Mouse (Mus musculus) hematopoietic stem cell, adult 5-6 weeks (primary cell): ENCODE data around the gene Ehmt1. TPM values are rescaled to one million over a fixed set of nuclear protein-coding genes. Genes with fewer than 3 reads are reported as not detected.

Experiments
- ATAC-seq, 2 experiments: fragments of 125-278 bp in 1 of 2; replicated peaks in 1 of 2; 2 replicates each; pipeline ENCODE4 v1.8.0; 2016 to 2017; ENCODE audit warnings: inconsistent platforms in 2 of 2, mild to moderate bottlenecking in 2 of 2, moderate number of reproducible peaks in 2 of 2, low read depth in 1 of 2, moderate TSS enrichment in 1 of 2; ENCODE audit not compliant: low FRiP score in 2 of 2, poor library complexity in 2 of 2, severe bottlenecking in 2 of 2, insufficient read depth in 1 of 2, low TSS enrichment in 1 of 2
- total RNA-seq: library from RNA; stranded (forward); fragments of 172-1452, 232-1000 nt; gene quantifications from 2 replicates; pipeline ENCODE4 v1.2.3, GENCODE M21; 2017

The Ehmt1 gene
- total RNA-seq, 1 experiment from 2014 or later = 149 TPM

DNA sequence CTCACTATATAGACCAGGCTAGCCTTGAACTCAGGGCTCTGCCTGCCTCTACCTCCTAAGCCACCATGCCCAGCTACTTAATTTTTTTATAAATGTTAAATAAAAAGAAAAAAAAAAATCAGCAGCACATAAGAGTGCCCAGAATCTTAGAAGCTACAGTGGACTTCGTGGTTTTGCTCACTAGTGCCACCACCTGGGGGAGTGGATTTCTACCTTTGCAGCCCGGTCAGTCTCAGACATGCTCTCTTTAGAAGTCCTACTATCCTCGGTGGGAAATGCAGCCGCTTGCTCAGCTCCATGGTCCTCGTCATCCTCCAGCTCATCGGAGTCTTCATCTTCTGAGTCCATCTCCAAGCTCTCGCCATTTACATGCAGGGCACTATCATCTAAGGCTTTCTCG lies 56.4 kb downstream of the Ehmt1 start:
- ATAC-seq = no peak

DNA sequence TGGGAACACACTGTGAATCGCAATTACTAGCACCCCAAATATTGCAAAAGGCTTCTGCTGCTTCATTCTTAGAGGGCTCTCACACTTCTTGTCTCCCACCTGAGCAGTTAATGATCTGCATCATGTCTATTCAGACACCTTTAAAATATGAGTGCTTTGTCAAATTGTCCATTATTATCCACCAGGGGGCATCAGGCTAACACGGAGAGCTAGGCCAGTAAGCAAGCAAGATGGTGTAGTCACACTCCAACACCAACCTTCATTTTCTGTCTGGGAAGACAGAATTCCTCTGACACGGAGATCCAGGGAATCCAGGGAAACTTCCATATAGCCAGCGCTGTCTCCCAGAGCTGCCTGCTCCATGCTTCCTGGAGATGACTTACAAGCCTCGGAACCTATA lies 67.0 kb downstream of the Ehmt1 start:
- peak; percentile 58 to 65 for ATAC-seq

DNA sequence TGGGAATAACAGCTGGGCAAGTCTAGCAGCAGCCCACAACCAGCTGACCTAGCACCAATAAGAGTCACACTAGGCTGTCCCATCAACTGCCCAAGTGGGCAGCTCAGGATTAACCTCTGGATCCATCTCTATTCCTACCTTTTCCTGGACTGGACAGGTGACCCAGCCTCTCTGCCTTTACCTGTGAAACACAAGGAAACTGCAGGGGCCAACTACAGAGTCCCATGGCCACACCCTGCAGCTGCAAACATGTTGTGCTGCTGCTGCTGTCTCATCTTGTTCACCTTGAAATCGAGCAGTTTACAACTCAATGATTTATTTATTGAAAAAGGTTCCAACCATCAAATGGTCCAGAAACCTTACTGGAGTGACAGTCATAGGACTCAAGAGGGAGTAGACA lies 72.9 kb downstream of the Ehmt1 start:
- no peak for ATAC-seq

DNA sequence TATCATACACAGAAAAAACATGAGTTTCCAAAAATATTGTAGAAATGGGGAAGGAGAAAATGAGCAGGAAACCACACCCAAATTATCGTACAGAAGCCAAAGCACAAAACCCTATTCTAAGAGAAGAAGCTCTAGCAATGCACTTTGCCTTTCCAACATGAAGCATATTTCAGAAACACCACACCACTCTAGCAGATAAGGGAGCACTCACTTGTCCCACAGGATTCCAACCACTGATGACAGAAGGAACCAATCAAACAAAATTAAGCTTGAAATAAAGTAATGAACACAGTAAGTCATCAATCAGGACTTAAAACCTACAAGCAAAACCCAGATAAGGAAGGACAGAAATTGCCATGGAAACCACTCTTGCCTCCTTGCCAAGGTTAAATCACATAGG lies 74.2 kb downstream of the Ehmt1 start:
- no peak for ATAC-seq

DNA sequence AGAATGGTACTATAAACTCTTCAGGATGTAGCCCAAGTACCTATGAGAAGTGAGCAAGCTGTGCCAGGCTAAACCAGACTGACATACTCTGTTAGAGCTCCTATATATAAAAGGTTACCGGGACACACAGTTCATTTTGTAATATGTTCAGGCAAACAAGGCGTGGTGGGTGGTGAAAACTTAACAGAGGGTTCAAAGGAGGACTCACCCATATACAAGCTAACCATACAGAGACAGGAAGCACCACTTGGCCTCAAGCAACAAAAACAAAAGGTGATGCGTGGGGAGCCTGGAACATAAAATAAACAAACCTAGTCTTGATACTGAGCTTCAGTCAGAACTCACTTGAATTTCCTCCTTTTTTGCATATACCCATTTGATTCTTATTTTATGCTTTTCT lies 88.8 kb downstream of the Ehmt1 start:
- no peak for ATAC-seq

DNA sequence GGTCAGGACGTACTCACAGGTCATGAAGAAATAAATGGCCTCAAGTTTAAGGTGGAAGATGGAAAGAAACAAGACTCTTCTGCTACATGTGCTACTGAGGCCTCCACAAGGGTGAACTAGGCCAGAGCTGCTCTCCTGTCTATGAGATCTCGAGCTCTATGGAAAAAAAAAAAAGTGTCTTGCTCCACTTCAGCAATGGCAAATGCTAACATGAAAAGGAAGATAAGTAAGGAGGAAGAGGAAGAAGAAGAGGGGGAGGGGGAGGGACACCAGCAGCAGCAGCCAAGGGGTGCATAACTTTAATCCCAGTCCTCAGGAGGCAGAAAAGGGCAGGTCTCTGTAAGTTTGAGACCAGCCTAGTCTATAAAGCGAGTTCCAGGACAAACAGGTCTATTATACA lies 109.7 kb downstream of the Ehmt1 start:
- no peak for ATAC-seq

DNA sequence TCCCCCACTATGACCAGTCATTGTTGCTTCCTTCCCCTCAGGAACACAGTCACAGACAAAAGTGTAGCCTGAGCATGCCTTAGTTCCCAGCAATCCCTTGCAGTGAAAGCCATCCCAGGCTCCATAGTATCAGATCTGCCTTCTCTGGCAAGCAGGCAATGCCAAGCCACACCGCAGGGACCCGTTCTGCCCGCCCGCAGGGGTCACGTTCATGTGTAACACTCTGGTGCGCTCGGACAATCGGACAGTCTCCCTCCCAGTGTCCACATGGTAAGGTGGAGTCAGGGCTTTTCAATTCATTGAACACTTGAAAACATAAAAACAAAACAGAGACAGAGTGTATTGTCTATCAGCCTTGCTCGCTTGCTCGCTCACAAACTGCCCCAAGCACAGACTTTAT lies 111.7 kb downstream of the Ehmt1 start:
- no peak for ATAC-seq

DNA sequence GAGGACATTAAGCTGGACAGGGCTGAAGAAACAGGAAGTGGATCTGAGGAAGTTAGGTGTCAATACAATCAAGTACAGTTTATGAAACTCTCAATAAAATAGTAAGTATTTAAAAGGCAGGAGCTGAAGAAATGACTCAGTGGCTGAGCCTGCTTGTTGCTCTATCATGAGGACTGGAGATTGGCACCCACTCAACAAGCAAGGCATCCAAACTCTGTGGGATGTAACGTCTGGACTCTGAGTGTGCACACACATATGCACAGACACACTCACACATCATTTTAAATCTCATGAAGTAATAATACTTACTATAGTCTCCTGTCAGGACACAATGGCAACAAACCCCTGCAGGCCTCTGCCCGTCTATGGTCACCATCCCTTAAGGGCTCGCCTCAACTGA lies 112.4 kb downstream of the Ehmt1 start:
- no peak for ATAC-seq

DNA sequence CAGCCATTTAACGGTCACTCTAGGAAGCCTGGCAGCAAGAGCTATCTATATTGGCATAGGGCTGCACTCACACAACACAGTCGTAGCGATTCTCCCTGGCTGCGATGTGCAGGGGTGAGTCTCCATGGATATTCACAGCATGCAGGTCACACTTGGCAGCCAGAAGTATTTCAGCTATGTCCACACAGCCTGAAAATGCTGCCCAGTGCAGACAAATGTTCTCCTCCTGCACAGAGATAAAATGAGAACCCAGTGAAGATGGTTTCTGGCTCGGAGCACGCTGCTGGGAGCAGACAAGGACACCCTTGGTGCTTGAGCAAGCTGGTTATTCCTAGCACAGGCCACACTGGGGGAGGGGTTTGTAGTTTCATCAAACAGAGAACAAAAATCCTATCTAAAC lies 113.3 kb downstream of the Ehmt1 start:
- ATAC-seq = no peak

DNA sequence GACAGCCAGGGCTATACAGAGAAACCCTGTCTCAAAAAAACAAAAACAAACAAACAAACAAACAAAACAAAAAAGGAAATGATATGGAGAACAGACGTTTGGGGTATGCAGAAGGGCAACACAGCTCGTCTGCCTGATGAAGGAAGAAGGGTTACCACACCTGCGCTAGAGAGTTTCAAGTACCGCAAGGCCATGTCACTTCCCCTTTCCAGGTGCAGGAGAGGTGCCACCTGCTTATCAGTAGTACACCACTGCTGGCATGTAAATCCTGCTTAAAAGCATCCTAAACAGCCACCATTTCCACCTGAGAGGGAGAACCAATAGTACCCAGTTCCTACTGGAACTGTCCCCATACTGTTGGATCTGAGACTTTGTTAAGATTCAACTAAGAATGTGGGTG lies 113.8 kb downstream of the Ehmt1 start:
- no peak for ATAC-seq

DNA sequence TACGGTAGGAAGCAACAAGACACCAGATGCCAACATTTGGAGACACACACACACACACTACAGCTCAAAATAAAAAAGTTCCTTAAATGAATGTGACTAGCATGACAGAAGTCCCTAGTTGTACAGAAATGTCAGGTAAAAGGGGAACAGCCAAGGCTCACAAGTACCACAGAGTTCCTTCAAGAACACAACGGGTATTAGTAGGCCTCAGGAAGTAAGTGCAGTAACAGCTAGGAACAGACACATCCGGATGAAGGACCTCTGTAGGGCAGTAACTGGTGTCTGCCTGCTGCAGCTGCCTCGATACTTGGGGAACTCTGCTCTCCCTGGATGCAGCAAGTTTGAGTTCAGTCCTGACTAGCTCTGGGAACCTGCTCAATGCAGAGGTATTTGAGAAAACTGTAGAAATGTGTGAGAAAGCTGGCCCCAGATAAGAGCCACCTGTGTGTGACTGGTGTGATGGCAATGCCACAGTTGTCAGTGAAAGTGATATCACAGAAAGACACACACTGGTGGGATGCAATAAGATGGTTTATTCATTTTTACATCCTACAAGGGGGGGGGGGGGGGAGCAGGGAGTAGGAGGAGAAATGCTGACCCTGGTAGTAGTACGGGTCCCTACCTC lies 122.5 kb downstream of the Ehmt1 start:
- ATAC-seq = peak; percentile 45 to 60

DNA sequence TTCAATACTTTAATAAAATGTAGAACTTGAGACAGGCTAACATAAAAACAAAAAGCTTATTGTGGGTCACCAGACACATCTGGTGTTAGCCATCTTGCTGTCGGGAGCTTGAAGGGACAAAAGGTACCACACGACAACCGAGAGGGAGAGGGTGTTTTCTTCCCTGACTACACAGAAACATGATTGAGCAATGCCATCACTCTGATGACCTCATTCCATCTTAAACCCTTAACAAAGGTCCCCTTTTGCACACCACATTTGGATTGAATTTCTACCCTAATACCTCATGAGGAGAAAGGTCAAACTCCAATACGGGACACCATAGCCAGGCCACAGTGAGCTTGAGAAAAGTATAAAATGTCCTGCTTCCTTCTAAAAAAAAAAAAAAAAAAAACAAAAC lies 132.2 kb downstream of the Ehmt1 start:
- no peak for ATAC-seq

DNA sequence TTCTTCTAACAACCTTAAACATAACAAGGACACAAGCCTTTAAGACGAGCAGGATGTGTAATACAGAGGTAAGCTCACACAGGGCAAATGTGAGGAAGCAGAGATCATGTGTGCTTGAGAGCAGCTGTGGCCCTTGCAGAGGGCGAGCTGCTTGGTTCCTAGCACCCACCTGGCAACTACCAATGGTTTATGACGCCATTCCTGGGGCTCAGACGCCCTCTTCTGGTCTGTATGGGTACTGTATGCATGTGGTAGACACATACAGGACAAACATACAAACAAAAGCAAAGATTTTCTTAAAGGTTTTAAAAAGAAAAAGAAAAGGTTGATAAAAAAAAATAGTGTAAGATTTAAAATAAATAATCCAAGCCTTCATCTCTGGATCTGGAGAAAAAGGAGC lies 138.2 kb downstream of the Ehmt1 start:
- ATAC-seq = no peak

DNA sequence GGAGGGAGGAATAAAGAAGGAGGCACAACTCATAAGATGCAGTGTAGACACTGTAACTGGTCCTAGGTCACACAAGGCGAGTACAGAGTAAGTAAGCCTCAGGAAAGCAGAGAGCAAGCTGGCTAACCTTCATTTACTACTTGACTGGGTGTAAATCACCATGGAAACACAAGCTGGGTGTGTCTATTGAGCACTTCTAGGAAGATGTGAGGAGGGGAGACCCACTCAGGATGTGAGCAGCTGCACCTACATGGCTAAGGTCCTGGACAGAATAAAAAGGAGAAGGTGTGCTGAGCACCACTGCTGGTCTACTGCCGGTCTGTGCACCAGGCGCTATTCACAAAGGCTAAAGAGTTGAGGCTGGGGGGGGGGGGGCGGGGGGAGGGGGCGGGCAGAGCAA lies 142.6 kb downstream of the Ehmt1 start:
- peak; percentile 17 to 38; a peak in 2 of 4 replicates for ATAC-seq

DNA sequence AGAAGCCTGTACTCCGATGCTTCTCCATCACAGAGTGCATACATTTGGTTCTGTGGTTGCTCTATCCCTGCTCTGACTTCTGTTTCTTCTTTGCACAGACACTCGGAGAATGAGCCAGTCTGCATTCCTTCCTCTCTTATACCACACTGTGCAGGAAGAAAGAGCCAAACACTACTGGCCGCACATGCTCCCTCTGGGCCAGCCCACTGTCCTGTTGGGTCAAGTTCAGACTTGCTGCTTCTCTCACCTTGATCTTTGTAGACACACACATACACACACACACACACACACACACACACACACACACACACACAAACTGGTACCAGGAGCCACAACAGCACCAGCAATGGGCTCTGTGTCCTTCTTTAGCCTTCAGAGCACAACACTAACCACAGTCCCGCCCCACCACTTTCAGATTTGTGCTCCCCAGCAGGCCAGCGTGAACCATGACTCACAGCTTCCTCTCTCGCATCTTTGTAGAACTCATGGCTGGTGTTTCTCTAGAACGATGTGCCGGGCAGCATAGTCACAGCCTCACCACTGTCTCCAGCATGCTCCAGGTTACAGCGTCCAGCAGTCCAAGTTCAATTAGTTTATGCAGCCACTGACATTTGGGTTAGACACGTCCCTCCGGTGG lies 143.3 kb downstream of the Ehmt1 start:
- ATAC-seq = 0 out of 4 replicates have a peak, but pooled peaks of 1 of the 2 experiments have one; percentile 14

DNA sequence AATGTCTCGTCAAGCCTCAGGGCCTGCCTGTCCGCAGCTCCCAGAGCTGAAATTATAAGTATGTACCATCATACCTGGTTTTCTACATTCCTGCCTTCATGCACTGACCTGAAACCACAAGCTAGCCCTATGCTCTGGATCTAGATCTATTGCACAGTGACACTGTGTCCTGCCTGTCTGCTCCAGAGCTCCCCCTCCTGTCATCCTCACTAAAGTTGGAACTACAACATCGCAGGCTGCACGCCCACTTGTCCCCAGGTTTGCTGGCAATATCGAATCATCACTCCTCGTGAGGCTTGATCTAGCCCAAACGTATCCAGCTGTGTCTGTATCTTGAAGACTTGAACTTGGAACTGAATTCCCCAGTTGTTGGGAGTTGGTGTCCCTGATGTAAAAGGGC lies 144.6 kb downstream of the Ehmt1 start:
- ATAC-seq = no peak

DNA sequence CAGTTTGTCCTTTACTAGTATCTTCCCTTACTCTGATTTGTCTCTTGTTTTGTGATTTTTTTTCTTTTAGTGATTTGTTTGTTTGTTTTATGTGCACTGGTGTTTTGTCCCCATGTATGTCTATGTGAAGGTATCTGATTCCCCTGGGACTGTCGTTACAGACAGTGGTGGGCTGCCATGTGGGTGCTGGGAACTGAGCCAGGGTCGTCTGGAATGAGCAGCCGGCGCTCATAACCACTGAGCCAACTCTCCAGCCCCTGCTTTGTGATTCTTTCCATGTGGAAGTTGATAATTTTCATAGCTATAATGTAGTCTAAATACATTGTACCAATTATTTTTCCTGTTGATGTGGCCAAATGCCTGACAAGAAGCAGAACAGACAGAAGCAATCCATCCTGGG lies 148.6 kb downstream of the Ehmt1 start:
- ATAC-seq = no peak

DNA sequence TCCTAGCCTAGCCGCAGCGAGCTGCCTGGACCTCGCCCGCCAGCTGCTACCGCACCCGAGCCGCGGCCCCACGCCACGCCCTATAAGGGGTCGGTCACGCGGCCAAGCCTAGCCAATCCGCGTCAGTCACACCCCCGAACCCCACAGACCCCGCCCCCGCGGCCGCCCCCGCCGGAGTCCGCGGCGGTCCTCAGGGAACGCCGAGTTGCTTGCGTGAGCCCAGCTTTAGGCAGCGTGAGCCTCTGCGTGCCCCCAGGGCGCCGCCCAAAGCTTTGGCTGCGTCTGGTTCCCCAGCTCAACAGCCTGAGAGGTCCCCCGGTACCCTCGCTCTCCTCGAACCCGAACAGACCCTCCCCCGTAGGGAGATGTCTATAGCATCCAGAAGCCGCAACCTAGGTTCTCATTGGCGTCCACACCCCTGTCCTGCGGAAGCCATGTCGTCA lies 156.3 kb downstream of the Ehmt1 start, which contains the start of gene Cacna1b:
Gene Cacna1b (minus strand): TSS at position 38 of the 443 bp plus-strand sequence.
- ATAC-seq = no peak

DNA sequence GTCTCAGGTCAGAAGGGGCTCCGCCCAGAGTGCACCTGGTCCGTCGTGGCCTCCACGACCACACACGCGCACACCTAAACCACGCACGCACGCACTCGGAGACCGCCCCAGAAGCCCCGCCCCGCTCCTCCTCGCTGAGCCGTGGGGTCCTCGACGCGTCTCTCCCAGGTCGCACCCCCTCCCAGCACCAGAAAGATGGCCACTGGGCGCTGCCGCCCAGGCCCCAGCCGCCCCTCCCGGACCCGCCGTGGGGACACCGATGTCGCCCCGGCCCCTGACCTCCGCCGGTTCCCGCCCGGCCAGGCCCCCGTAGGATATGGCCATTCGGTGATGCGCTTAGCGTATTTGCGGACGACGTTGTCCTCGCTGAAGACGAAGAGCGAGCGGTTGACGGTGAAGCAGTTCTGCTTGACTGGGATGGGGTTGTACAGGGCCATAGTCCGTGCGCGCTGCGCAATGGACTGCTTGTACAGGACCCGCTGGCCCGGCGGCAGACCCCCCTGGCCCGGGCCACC lies 156.9 kb downstream of the Ehmt1 start:
- no peak for ATAC-seq
